In the genomic region with DNA sequence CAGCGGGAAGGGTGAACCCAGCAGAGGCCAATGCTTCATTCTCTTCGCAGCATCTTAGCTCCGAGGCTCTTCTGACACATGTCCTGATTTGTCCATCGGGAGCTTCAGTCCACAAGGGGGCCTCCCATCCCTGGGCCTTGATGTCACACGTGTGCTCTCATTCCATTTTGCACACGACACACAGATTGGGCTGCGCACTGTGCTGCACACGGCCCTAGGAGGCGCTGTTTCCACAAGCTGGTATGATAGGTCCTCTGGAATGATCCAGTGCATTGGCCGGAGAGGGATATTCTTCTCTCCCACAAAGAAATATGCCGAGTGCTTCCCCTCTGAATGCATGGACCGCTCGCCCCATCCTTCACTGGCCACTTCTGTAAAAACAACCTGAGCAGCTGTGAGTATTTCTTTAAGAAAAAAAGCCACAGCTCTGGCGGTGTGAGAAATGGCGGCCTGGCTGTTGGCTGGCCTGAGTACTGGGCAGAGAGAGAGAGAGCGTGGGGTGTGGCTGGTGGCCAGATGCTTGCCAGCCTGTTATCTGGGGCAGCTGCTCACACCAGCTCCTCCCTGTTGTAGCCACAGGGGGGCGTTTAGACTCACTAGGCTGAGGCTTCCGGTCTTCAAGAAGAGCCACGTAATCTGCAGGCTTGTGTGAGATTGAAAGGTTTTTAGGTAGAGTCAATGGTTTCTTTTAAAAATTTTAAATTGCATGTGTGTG, we compare ENCODE assay signal across 13 mouse cellular contexts.
DNase-seq lines count a peak whose midpoint lies in the region; ATAC-seq lines count a peak whose summit lies in the region.
"Had no signal": no experiment of that assay in that cellular context is flagged by ENCODE, and none has a peak within 500 bp of the region (broad histone marks: within the 10 kb centered on the region; RNA-seq: fewer than 3 reads in every experiment).

No protein-coding gene starts in this region.

- no peak overlapping the region for H3K4me2 ChIP-seq in midbrain, embryonic 14.5 days (ENCODE audit: low read length)
- no peak overlapping the region for H3K4me2 ChIP-seq in midbrain, embryonic 13.5 days (replicated peaks)
- H3K4me2 ChIP-seq in neural tube, embryonic 15.5 days = no peak overlapping the region
- H3K4me2 ChIP-seq in forebrain, embryonic 12.5 days = no peak overlapping the region
- H3K4me2 ChIP-seq: limb, embryonic 15.5 days had no signal

- H3K9me3 ChIP-seq in midbrain, embryonic 14.5 days (ENCODE audit: control insufficient read depth, low read length) = 0 out of 2 replicates have a peak, but pooled peaks cover 3% of the 10 kb centered on the region
- 0 out of 2 replicates have a peak, but pooled peaks cover 7% of the 10 kb centered on the region for H3K9me3 ChIP-seq in midbrain, embryonic 13.5 days
- no peaks in the 10 kb centered on the region for H3K9me3 ChIP-seq in neural tube, embryonic 15.5 days (replicated peaks)
- H3K9me3 ChIP-seq in forebrain, embryonic 12.5 days = no peaks in the 10 kb centered on the region; the same call in 1 of the 2 replicates
- H3K9me3 ChIP-seq: limb, embryonic 15.5 days had no signal

- peaks cover 11% of the 10 kb centered on the region; the same call in 1 of the 2 replicates for H3K4me1 ChIP-seq in midbrain, embryonic 14.5 days (ENCODE audit: control insufficient read depth, insufficient read depth, low read length)
- peaks cover 22% of the 10 kb centered on the region for H3K4me1 ChIP-seq in midbrain, embryonic 13.5 days (replicated peaks)
- peaks cover 29% of the 10 kb centered on the region for H3K4me1 ChIP-seq in neural tube, embryonic 15.5 days
- H3K4me1 ChIP-seq in forebrain, embryonic 12.5 days = peaks cover 16% of the 10 kb centered on the region
- H3K4me1 ChIP-seq: limb, embryonic 15.5 days had no signal

- H3K4me3 ChIP-seq in midbrain, embryonic 14.5 days (replicated peaks; ENCODE audit: low read depth, low read length) = no peak overlapping the region
- H3K4me3 ChIP-seq in midbrain, embryonic 13.5 days (replicated peaks) = no peak overlapping the region
- no peak overlapping the region for H3K4me3 ChIP-seq in neural tube, embryonic 15.5 days (replicated peaks)
- H3K4me3 ChIP-seq in forebrain, embryonic 12.5 days (replicated peaks) = no peak overlapping the region
- H3K4me3 ChIP-seq: limb, embryonic 15.5 days had no signal

- H3K27ac ChIP-seq in midbrain, embryonic 14.5 days (replicated peaks; ENCODE audit: low read depth, low read length) = no peak overlapping the region
- no peak overlapping the region for H3K27ac ChIP-seq in midbrain, embryonic 13.5 days
- no peak overlapping the region for H3K27ac ChIP-seq in neural tube, embryonic 15.5 days (replicated peaks)
- no peak overlapping the region for H3K27ac ChIP-seq in forebrain, embryonic 12.5 days
- H3K27ac ChIP-seq: limb, embryonic 15.5 days had no signal

- H3K27me3 ChIP-seq in midbrain, embryonic 14.5 days (ENCODE audit: control insufficient read depth, insufficient read depth, low read length) = no peaks in the 10 kb centered on the region
- no peaks in the 10 kb centered on the region for H3K27me3 ChIP-seq in midbrain, embryonic 13.5 days
- H3K27me3 ChIP-seq in neural tube, embryonic 15.5 days (replicated peaks) = no peaks in the 10 kb centered on the region
- H3K27me3 ChIP-seq in forebrain, embryonic 12.5 days = no peaks in the 10 kb centered on the region

- 82% methylated on average over 19 of the region's 19 CpGs for WGBS in midbrain, embryonic 14.5 days
- 84% methylated on average over 19 of the region's 19 CpGs for WGBS in midbrain, embryonic 13.5 days
- WGBS in neural tube, embryonic 15.5 days = 77% methylated on average over 19 of the region's 19 CpGs
- WGBS in forebrain, embryonic 12.5 days = 85% methylated on average over 19 of the region's 19 CpGs

- intact Hi-C loops in gastrocnemius, postnatal 14 days (cut with DNase I; ENCODE audit: low total_unique reads) = no loop called here
- intact Hi-C loops in gastrocnemius, postnatal 36 days (cut with DNase I) = no loop called here

- no peak for ATAC-seq in midbrain, embryonic 14.5 days (ENCODE audit: low FRiP score, low TSS enrichment)
- ATAC-seq in midbrain, embryonic 13.5 days = no peak
- 0 out of 2 replicates have a peak, but pooled peaks have one; percentile 29 for ATAC-seq in neural tube, embryonic 15.5 days (ENCODE audit: low FRiP score)
- ATAC-seq in forebrain, embryonic 12.5 days (ENCODE audit: low FRiP score) = no peak
- ATAC-seq: CD4-positive, CD25-positive, alpha-beta regulatory T cell, adult 4 months; lung, postnatal 0 days had no signal

- no peaks in the 10 kb centered on the region for H3K36me3 ChIP-seq in midbrain, embryonic 14.5 days (ENCODE audit: control insufficient read depth, insufficient read depth, low read length)
- no peaks in the 10 kb centered on the region for H3K36me3 ChIP-seq in midbrain, embryonic 13.5 days
- H3K36me3 ChIP-seq in neural tube, embryonic 15.5 days = no peaks in the 10 kb centered on the region
- H3K36me3 ChIP-seq in forebrain, embryonic 12.5 days (replicated peaks) = no peaks in the 10 kb centered on the region
- H3K36me3 ChIP-seq: limb, embryonic 15.5 days had no signal

- no peak overlapping the region for H3K9ac ChIP-seq in midbrain, embryonic 14.5 days (replicated peaks; ENCODE audit: low read length)
- H3K9ac ChIP-seq in midbrain, embryonic 13.5 days (replicated peaks) = no peak overlapping the region
- H3K9ac ChIP-seq in neural tube, embryonic 15.5 days (replicated peaks) = no peak overlapping the region
- no peak overlapping the region for H3K9ac ChIP-seq in forebrain, embryonic 12.5 days
- H3K9ac ChIP-seq: limb, embryonic 15.5 days had no signal

- DNase-seq in gastrocnemius, postnatal 14 days = peak; percentile 57
- no peak for DNase-seq in gastrocnemius, postnatal 36 days
- DNase-seq in midbrain, embryonic 14.5 days = peak; percentile 37
- DNase-seq in R1 (ENCODE audit: low read depth, low spot score) (peak; percentile 81), adipocyte (ENCODE audit: low spot score) (no peak)
- DNase-seq: kidney, adult 11 months; thymus, postnatal 4 days had no signal

Comparison
In these comparisons a context has a peak if more than half of its experiments do, and no peak if none do; other contexts are left out.
1. DNase-seq: peak in gastrocnemius, postnatal 14 days (single experiment), midbrain, embryonic 14.5 days (single experiment) and R1 (single experiment); none in gastrocnemius, postnatal 36 days (0 of 2) and adipocyte (single experiment).